Mouse (Mus musculus) limb, embryonic 11.5 days (tissue): ENCODE data around the gene Sdhb. TPM values are rescaled to one million over a fixed set of nuclear protein-coding genes. Genes with fewer than 3 reads are reported as not detected.

Source experiments
- ATAC-seq: fragments of 200-750 bp; cut with Nextera tagmentation; 2 replicates; pipeline ENCODE4 v1.8.0; 2017; ENCODE audit warnings: low read depth; ENCODE audit not compliant: insufficient number of reproducible peaks, low FRiP score, low TSS enrichment
- DNase-seq: peaks from one replicate; pipeline ENCODE4 v3.0.0-alpha.2; 2015; ENCODE audit warnings: low spot score
- H3K27ac ChIP-seq: fragments of 300-500 bp; sonication (generic); replicated peaks from 2 replicates; pipeline ENCODE4 v1.5.1; 2014; ENCODE audit warnings: low read depth, mild to moderate bottlenecking, low read length
- H3K27me3 ChIP-seq: fragments of 300-500 bp; sonication (generic); 2 replicates; pipeline ENCODE4 v1.6.1; 2014; ENCODE audit warnings: mild to moderate bottlenecking, low read length, mixed read lengths; ENCODE audit not compliant: control insufficient read depth, insufficient read depth
- H3K36me3 ChIP-seq: fragments of 300-500 bp; sonication (generic); 2 replicates; pipeline ENCODE4 v1.6.1; 2014; ENCODE audit warnings: mild to moderate bottlenecking, low read length, moderate library complexity, mixed read lengths; ENCODE audit not compliant: control insufficient read depth, insufficient read depth
- H3K4me1 ChIP-seq: fragments of 300-500 bp; sonication (generic); 2 replicates; pipeline ENCODE4 v1.6.1; 2014; ENCODE audit warnings: low read length, mixed read lengths; ENCODE audit not compliant: control insufficient read depth, insufficient read depth
- H3K4me2 ChIP-seq: fragments of 300-500 bp; sonication (generic); 2 replicates; pipeline ENCODE4 v1.6.1; 2014; ENCODE audit warnings: low read depth, mild to moderate bottlenecking, moderate library complexity; ENCODE audit not compliant: severe bottlenecking
- H3K4me3 ChIP-seq: fragments of 300-500 bp; sonication (generic); 2 replicates; pipeline ENCODE4 v1.5.1; 2014; ENCODE audit warnings: low read depth, low read length
- H3K9ac ChIP-seq: fragments of 300-500 bp; sonication (generic); 2 replicates; pipeline ENCODE4 v1.6.1; 2014; ENCODE audit warnings: mild to moderate bottlenecking, low read length
- H3K9me3 ChIP-seq: fragments of 300-500 bp; sonication (generic); 2 replicates; pipeline ENCODE4 v1.6.1; 2016; ENCODE audit warnings: low read length; ENCODE audit not compliant: control insufficient read depth
- WGBS: fragments of 180-500 bp; shearing (Covaris S2); extraction: QIAGEN DNeasy Blood & Tissue Kit; methylation state at CpG from one replicate; pipeline ENCODE4 v1.1.7; 2014; 5-methylcytosine and 5-hydroxymethylcytosine counted together
- polyA plus RNA-seq: library from polyadenylated mRNA; unstranded; fragments of >200 nt; fragmentation: Nextera tagmentation; extraction: Ambion mirVana; gene quantifications from 2 replicates; pipeline ENCODE4 v1.2.1, GENCODE M21; 2014

Gene Sdhb
- polyA plus RNA-seq, 1 experiment from 2014 or later: 421 TPM

DNA sequence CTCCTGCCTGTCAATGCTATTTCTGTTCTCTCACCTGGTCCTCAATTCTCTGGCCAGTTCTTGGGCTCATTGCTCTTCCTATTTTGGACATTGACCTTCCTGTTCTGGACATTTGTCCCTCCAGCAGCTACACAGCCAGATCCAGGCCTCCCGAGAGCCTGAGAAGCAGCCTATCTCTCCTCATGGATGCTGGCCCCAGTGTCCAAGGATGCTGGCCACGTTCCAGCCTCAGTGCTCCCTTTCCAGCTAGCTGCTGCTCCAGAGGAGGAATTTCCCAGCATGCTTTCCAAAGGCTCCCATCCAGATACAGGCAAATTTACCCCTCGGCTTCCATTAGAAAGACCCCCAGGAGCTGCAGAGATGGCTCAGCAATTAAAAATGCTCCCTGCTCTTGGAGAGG is 10.4 kb upstream of the Sdhb start:
- H3K27ac ChIP-seq: no peak overlapping the region
- 84% methylated on average over 3 of the region's 3 CpGs for WGBS
- H3K4me3 ChIP-seq: no peak overlapping the region
- no peaks in the 10 kb centered on the region for H3K9me3 ChIP-seq
- ATAC-seq (no peak), DNase-seq (no peak)
- H3K4me2 ChIP-seq: no peak overlapping the region
- H3K9ac ChIP-seq: no peak overlapping the region
- no peaks in the 10 kb centered on the region for H3K4me1 ChIP-seq
- no peaks in the 10 kb centered on the region for H3K36me3 ChIP-seq
- H3K27me3 ChIP-seq: no peaks in the 10 kb centered on the region

DNA sequence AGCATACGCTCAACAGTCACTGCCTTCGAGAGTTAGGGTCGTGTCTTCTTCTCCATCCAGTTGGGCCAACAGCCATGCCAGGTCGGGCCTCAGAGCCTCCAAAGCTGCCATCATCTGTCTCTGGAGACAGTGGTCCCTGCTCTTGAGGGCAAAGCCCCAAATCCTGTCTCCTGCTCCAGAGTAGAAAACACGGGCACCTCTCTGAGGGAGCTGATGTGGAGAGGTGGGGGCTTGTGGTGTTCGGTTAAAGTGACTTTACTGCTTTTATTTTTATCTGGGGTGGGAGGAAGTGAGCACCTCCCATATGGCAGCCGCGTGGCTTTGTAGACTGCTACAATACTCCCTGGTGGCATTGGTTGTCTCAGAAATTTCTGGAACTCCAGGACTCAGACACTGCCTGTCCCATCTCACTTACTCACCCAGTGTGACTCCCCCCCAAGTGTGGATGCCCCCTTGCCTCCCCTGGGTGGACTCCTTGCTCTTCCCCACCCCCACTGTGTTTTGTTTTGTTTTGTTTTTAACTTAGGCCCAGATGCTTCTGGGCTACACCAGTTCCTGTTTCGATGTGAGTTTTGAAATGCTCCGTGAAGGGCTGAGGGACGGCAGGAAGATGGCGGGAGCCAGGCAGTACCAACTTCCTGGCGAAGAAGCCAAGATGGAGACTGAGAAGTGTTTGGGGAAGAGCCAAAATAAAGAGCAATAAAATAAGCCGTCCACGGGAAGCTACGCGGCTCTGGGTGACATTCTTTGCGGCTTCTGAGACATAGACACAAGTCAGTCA is 9.0 kb upstream of the Sdhb start:
- H3K4me3 ChIP-seq: no peak overlapping the region
- no peaks in the 10 kb centered on the region for H3K9me3 ChIP-seq
- H3K4me2 ChIP-seq: no peak overlapping the region
- no peaks in the 10 kb centered on the region for H3K4me1 ChIP-seq
- WGBS: 89% methylated on average over 18 of the region's 18 CpGs
- H3K36me3 ChIP-seq: no peaks in the 10 kb centered on the region
- no peaks in the 10 kb centered on the region for H3K27me3 ChIP-seq
- no peak overlapping the region for H3K27ac ChIP-seq
- DNase-seq (no peak), ATAC-seq (no peak)
- H3K9ac ChIP-seq: no peak overlapping the region

GRCm38 (mm10) chr4:140957131-140957702 is 3.8 kb upstream of the Sdhb start:
- Histone ChIP-seq H3K4me2 (peak overlapping the region; percentile 67), H3K9ac (peak overlapping the region; percentile 8), H3K36me3 (no peaks in the 10 kb centered on the region), H3K4me1 (peaks cover 4% of the 10 kb centered on the region; the same call in 1 of the 2 replicates), H3K27me3 (no peaks in the 10 kb centered on the region), H3K9me3 (no peaks in the 10 kb centered on the region), H3K4me3 (peak overlapping the region; percentile 35), H3K27ac (no peak overlapping the region)
- ATAC-seq (no peak), DNase-seq (no peak)
- 10% methylated on average over 17 of the region's 17 CpGs for WGBS

DNA sequence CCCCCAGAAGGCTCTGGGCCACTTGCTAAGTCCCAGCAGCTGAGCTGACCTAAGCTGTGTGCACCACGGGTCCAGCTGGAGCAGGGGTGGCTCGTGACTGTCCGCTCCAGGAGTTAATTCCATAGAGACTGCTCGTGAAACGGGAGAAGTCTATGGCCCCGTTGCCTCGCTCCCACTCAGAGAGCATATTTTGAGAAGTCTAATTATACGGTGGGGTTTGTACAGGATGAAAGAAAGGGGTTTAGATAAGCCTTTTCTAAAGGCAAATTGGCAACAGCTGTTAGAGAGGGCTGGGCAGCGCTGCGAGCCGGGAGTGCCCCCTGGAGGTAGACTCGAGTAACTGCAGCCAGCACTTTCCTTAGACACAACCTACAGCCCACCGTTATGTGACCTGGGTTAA is 3.3 kb upstream of the Sdhb start:
- Histone ChIP-seq H3K9me3 (no peaks in the 10 kb centered on the region), H3K4me3 (peak overlapping the region; percentile 35), H3K4me1 (peaks cover 8% of the 10 kb centered on the region; the same call in 1 of the 2 replicates), H3K36me3 (no peaks in the 10 kb centered on the region), H3K27ac (no peak overlapping the region), H3K9ac (peak overlapping the region; percentile 8; the same call in 1 of the 2 replicates), H3K27me3 (no peaks in the 10 kb centered on the region), H3K4me2 (peak overlapping the region; percentile 67)
- 2% methylated on average over 13 of the region's 13 CpGs for WGBS
- ATAC-seq: peak; percentile 37; the same call in 1 of the 2 replicates
- peak; percentile 90 for DNase-seq

DNA sequence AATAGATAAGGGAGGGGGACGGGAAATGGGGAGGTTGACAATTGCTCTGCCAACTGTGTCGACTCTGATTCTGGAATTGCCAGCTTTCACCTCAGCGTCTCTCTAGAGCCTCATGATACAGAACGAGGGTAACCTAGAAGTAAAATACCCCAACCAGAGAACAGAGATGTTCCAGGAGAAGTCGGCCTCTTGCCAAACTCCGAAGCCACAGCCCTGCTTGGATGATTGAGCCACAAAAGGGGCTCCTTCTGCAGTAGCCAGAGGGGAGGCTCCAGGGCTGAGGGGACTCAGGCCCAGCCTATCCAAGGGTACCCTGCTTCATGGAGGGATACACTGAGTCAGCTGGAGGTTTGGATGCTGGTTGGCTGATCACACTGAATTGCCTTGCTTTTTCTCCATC is 2.7 kb upstream of the Sdhb start:
- WGBS: 67% methylated on average over 6 of the region's 6 CpGs
- Histone ChIP-seq H3K4me2 (no peak overlapping the region), H3K4me1 (peaks cover 8% of the 10 kb centered on the region; the same call in 1 of the 2 replicates), H3K27me3 (no peaks in the 10 kb centered on the region), H3K27ac (no peak overlapping the region), H3K9ac (no peak overlapping the region), H3K4me3 (no peak overlapping the region), H3K9me3 (no peaks in the 10 kb centered on the region), H3K36me3 (no peaks in the 10 kb centered on the region)
- no peak for ATAC-seq
- DNase-seq: no peak

GRCm38 (mm10) chr4:140959128-140959679 is 1.8 kb upstream of the Sdhb start:
- WGBS: 82% methylated on average over 7 of the region's 7 CpGs
- no peak overlapping the region for H3K4me3 ChIP-seq
- no peak for ATAC-seq

DNA sequence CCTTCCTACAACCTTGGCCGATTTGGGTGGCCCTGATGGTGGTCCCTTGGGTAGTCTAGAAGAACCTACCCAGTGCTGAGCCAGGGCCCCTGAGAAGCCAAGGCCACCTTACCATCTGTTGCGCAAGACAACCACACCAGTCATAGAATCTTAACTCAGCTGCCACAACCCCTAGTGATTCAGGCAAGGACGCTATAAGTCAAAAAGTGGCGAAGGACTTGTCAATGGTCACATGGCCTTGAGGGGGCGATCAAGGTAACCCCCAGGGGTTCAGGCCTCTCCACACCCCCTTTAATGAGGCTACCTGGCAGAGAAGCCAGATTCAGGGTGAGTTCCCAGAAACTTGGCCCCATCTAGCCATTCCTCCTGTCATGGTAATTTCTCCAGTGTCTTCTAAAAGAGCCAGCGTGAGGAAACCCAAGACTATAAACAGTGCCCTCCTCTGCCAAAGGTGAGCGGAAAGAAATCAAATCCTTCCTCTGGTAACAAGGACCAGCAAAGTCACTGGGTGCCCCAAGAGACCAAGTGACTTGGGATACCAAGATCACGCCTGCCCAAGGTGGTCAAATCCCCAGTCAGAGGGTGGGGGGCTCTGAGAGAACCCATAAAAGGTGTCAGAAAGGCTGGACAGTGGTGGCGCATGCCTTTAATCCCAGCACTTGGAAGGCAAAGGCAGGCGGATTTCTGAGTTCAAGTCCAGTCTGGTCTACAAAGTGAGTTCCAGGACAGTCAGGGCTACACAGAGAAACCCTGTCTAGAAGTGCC is 1.1 kb upstream of the Sdhb start:
- no peak for ATAC-seq
- no peak overlapping the region for H3K27ac ChIP-seq

More at GRCm38 (mm10) chr4:140959128-140959679, 1.8 kb upstream of the Sdhb start:
- no peak overlapping the region for H3K27ac ChIP-seq
- no peaks in the 10 kb centered on the region for H3K36me3 ChIP-seq
- no peaks in the 10 kb centered on the region for H3K9me3 ChIP-seq
- H3K4me1 ChIP-seq: peaks cover 8% of the 10 kb centered on the region; the same call in 1 of the 2 replicates
- no peak overlapping the region for H3K9ac ChIP-seq
- no peak for DNase-seq
- no peak overlapping the region for H3K4me2 ChIP-seq
- no peaks in the 10 kb centered on the region for H3K27me3 ChIP-seq

More for the DNA sequence above, 1.1 kb upstream of the Sdhb start:
- no peaks in the 10 kb centered on the region for H3K27me3 ChIP-seq
- WGBS: 74% methylated on average over 10 of the region's 10 CpGs
- DNase-seq: no peak
- no peak overlapping the region for H3K4me2 ChIP-seq
- no peaks in the 10 kb centered on the region for H3K9me3 ChIP-seq
- no peaks in the 10 kb centered on the region for H3K36me3 ChIP-seq
- peaks cover 8% of the 10 kb centered on the region; the same call in 1 of the 2 replicates for H3K4me1 ChIP-seq
- no peak overlapping the region for H3K9ac ChIP-seq
- no peak overlapping the region for H3K4me3 ChIP-seq
